Comparison of ENCODE assay signal across 8 mouse cellular contexts in genomic region chr2:7509463-7509862, GRCm38 (mm10). TPM values are rescaled to one million over a fixed set of nuclear protein-coding genes. Genes with fewer than 3 reads are reported as not detected.
DNase-seq lines count a peak whose midpoint lies in the region; ATAC-seq lines count a peak whose summit lies in the region.
"Not testable (repeated sequence)": the region's sequence is repeated elsewhere in the genome, so short reads cannot be mapped to it uniquely, and the experiment has no call there.

TSS of gene Celf2 (minus strand) at chr2:7509563.

- H3K4me1 ChIP-seq in embryonic facial prominence, embryonic 14.5 days (ENCODE audit: control insufficient read depth, insufficient read depth, low read length); kidney, embryonic 16.5 days (ENCODE audit: insufficient read depth, low read length); limb, embryonic 12.5 days (replicated peaks); midbrain, embryonic 11.5 days (ENCODE audit: control insufficient read depth, insufficient read depth, low read length); stomach, embryonic 16.5 days (ENCODE audit: control insufficient read depth, insufficient read depth, low read length): not testable (repeated sequence)

- not testable (repeated sequence) for H3K36me3 ChIP-seq in embryonic facial prominence, embryonic 14.5 days (ENCODE audit: control insufficient read depth, insufficient read depth, low read length); kidney, embryonic 16.5 days (ENCODE audit: insufficient read depth, low read length); limb, embryonic 12.5 days; midbrain, embryonic 11.5 days (ENCODE audit: control insufficient read depth, insufficient read depth, low read length); stomach, embryonic 16.5 days (ENCODE audit: control insufficient read depth, insufficient read depth, low read length)

- H3K4me3 ChIP-seq in embryonic facial prominence, embryonic 14.5 days (ENCODE audit: low read depth, low read length); kidney, embryonic 16.5 days (ENCODE audit: low read length); limb, embryonic 12.5 days (replicated peaks); midbrain, embryonic 11.5 days (ENCODE audit: low read depth, low read length); stomach, embryonic 16.5 days (replicated peaks; ENCODE audit: low read length): not testable (repeated sequence)

- H3K9me3 ChIP-seq in embryonic facial prominence, embryonic 14.5 days (ENCODE audit: control insufficient read depth, low read length); kidney, embryonic 16.5 days (ENCODE audit: low read length); limb, embryonic 12.5 days; midbrain, embryonic 11.5 days (ENCODE audit: control insufficient read depth, low read length); stomach, embryonic 16.5 days (replicated peaks; ENCODE audit: control insufficient read depth, low read length): not testable (repeated sequence)

- DNase-seq in adrenal gland, adult 18-20 months (ENCODE audit: low spot score in 2 of 2); embryonic facial prominence, embryonic 14.5 days (ENCODE audit: low spot score); gastrocnemius, postnatal 25 days; heart, postnatal 36 days; midbrain, embryonic 11.5 days (ENCODE audit: low spot score, missing footprints): not testable (repeated sequence)

- 92% methylated on average over 9 of the region's 9 CpGs for WGBS in embryonic facial prominence, embryonic 14.5 days
- 90% methylated on average over 9 of the region's 9 CpGs for WGBS in kidney, embryonic 16.5 days
- WGBS in limb, embryonic 12.5 days, result 90% methylated on average over 9 of the region's 9 CpGs
- WGBS in midbrain, embryonic 11.5 days, result 88% methylated on average over 9 of the region's 9 CpGs
- 86% methylated on average over 9 of the region's 9 CpGs for WGBS in stomach, embryonic 16.5 days

- not testable (repeated sequence) for H3K27ac ChIP-seq in embryonic facial prominence, embryonic 14.5 days (replicated peaks; ENCODE audit: low read depth, low read length); kidney, embryonic 16.5 days (ENCODE audit: low read length); limb, embryonic 12.5 days; midbrain, embryonic 11.5 days (ENCODE audit: low read depth, low read length); stomach, embryonic 16.5 days (ENCODE audit: low read length)

- intact Hi-C loops in heart, postnatal 36 days (cut with DNase I), result not testable (repeated sequence)

- H3K9ac ChIP-seq in embryonic facial prominence, embryonic 14.5 days (ENCODE audit: low read depth, low read length); kidney, embryonic 16.5 days (replicated peaks; ENCODE audit: low read length); limb, embryonic 12.5 days (replicated peaks); midbrain, embryonic 11.5 days (ENCODE audit: low read length); stomach, embryonic 16.5 days (ENCODE audit: low read length): not testable (repeated sequence)

- H3K27me3 ChIP-seq in embryonic facial prominence, embryonic 14.5 days (replicated peaks; ENCODE audit: control insufficient read depth, insufficient read depth, low read length); kidney, embryonic 16.5 days (ENCODE audit: insufficient read depth, low read length); limb, embryonic 12.5 days; midbrain, embryonic 11.5 days (ENCODE audit: control insufficient read depth, insufficient read depth, low read length); stomach, embryonic 16.5 days (ENCODE audit: control insufficient read depth, insufficient read depth, low read length): not testable (repeated sequence)

- H3K4me2 ChIP-seq in embryonic facial prominence, embryonic 14.5 days (ENCODE audit: low read depth, low read length); kidney, embryonic 16.5 days (replicated peaks; ENCODE audit: low read depth, low read length); limb, embryonic 12.5 days; midbrain, embryonic 11.5 days; stomach, embryonic 16.5 days (ENCODE audit: low read depth, low read length): not testable (repeated sequence)

- ATAC-seq in embryonic facial prominence, embryonic 14.5 days (ENCODE audit: low read depth); kidney, embryonic 16.5 days (ENCODE audit: low FRiP score, low TSS enrichment); limb, embryonic 12.5 days (ENCODE audit: insufficient number of reproducible peaks, insufficient read depth, low FRiP score, low TSS enrichment, low read depth); midbrain, embryonic 11.5 days (ENCODE audit: low FRiP score); stomach, embryonic 16.5 days (ENCODE audit: insufficient read depth, low FRiP score): not testable (repeated sequence)

RNA-seq across cellular contexts. Expression of gene Celf2, which starts in this region (rescaled TPM):
- total RNA-seq in adrenal gland, adult 18-20 months (2021), result 10 to 100 TPM; 33.3 to 58.2 TPM
- polyA plus RNA-seq in embryonic facial prominence, embryonic 14.5 days (2014; fragmentation: Nextera tagmentation; extraction: Ambion mirVana), result 68.8 and 74.2 TPM in 2 replicates
- 10 to 100 TPM; 53.5 to 58.8 TPM for total RNA-seq in gastrocnemius, postnatal 25 days (2021)
- total RNA-seq in heart, postnatal 36 days (2021), result 10 to 100 TPM; 68.4 to 73.2 TPM
- polyA plus RNA-seq in kidney, embryonic 16.5 days (2015; fragmentation: Nextera tagmentation; extraction: Ambion mirVana), result 15.9 and 16.5 TPM in 2 replicates
- polyA plus RNA-seq in limb, embryonic 12.5 days (2016; fragmentation: Nextera tagmentation; extraction: Ambion mirVana), result 35.6 and 36.6 TPM in 2 replicates
- polyA plus RNA-seq in midbrain, embryonic 11.5 days (2014; fragmentation: Nextera tagmentation; extraction: Ambion mirVana), result 92.7 and 94.9 TPM in 2 replicates
- polyA plus RNA-seq in stomach, embryonic 16.5 days (2015; fragmentation: Nextera tagmentation; extraction: Ambion mirVana), result 49.4 and 52.6 TPM in 2 replicates
